Mouse (Mus musculus) myocyte (in vitro differentiated cells): ENCODE data around the gene H2-Ke6.

Experiments used
- MAX ChIP-seq: IDR thresholded peaks from one replicate; pipeline ENCODE4 v1.6.1; 2011; ENCODE audit warnings: low read depth, mild to moderate bottlenecking, control low read depth
- TCF12 ChIP-seq: IDR thresholded peaks from one replicate; pipeline ENCODE4 v1.6.1; 2011; ENCODE audit warnings: mild to moderate bottlenecking, control low read depth; ENCODE audit not compliant: poor library complexity, insufficient read depth, severe bottlenecking
- USF1 ChIP-seq: IDR thresholded peaks from one replicate; pipeline ENCODE4 v1.6.1; 2011; ENCODE audit warnings: low read depth, mild to moderate bottlenecking, control low read depth, moderate library complexity

GRCm38 (mm10) chr17:34031465-34032173 lies 3.8 kb upstream of the H2-Ke6 start, which contains the start of the genes Slc39a7 and Rxrb:
- TF ChIP-seq TCF12: no peak
- no peak for TF ChIP-seq USF1
- no peak for TF ChIP-seq MAX
